Mouse (Mus musculus) urinary bladder, adult 2 months (tissue): ENCODE measurements at regions not wholly inside any gene's neighbourhood (a gene's known extent, or its start where the extent isn't known, plus 50 kb on each side); places are given as distances from the start of the nearest gene placed in this dataset.

Experiments
- DNase-seq: peaks from one replicate; pipeline ENCODE4 v3.0.0; 2022; ENCODE audit warnings: low spot score

GRCm38 (mm10) chr17:88256599-88257544 is 183.6 kb upstream of the Foxn2 start:
- peak; percentile 55 for DNase-seq

- DNase-seq: no peak
These were observed 182.1 kb upstream of the Foxn2 start for GRCm38 (mm10) chr17:88258361-88258796.

- DNase-seq: no peak
These were observed 180.3 kb upstream of the Foxn2 start for GRCm38 (mm10) chr17:88260176-88260575.

- no peak for DNase-seq
These were observed 179.7 kb upstream of the Foxn2 start for GRCm38 (mm10) chr17:88260826-88261225.

- DNase-seq: no peak
These were observed 179.0 kb upstream of the Foxn2 start for GRCm38 (mm10) chr17:88261556-88261955.

- DNase-seq: no peak
These were observed 178.0 kb upstream of the Foxn2 start for GRCm38 (mm10) chr17:88262326-88263187.

- no peak for DNase-seq
These were observed 175.2 kb upstream of the Foxn2 start for GRCm38 (mm10) chr17:88265291-88265690.

GRCm38 (mm10) chr17:88268216-88268615 is 172.3 kb upstream of the Foxn2 start:
- no peak for DNase-seq

- no peak for DNase-seq
These were observed 171.7 kb upstream of the Foxn2 start for GRCm38 (mm10) chr17:88268802-88269201.

GRCm38 (mm10) chr17:88270896-88271295 is 169.6 kb upstream of the Foxn2 start:
- no peak for DNase-seq

- DNase-seq: no peak
These were observed 168.3 kb upstream of the Foxn2 start for GRCm38 (mm10) chr17:88272161-88272560.

- no peak for DNase-seq
These were observed 167.0 kb upstream of the Foxn2 start for GRCm38 (mm10) chr17:88273520-88273919.

GRCm38 (mm10) chr17:88274003-88274698 is 166.4 kb upstream of the Foxn2 start:
- no peak for DNase-seq

GRCm38 (mm10) chr17:88274720-88275433 is 165.6 kb upstream of the Foxn2 start:
- DNase-seq: no peak

GRCm38 (mm10) chr17:88279656-88280055 is 160.9 kb upstream of the Foxn2 start:
- no peak for DNase-seq

- no peak for DNase-seq
These were observed 157.8 kb upstream of the Foxn2 start for GRCm38 (mm10) chr17:88282711-88283110.

GRCm38 (mm10) chr17:88284477-88284876 is 156.0 kb upstream of the Foxn2 start:
- DNase-seq: no peak

GRCm38 (mm10) chr17:88287861-88288260 is 152.7 kb upstream of the Foxn2 start:
- no peak for DNase-seq

- no peak for DNase-seq
These were observed 143.0 kb upstream of the Foxn2 start for GRCm38 (mm10) chr17:88297520-88297919.

- DNase-seq: no peak
These were observed 136.5 kb upstream of the Foxn2 start for GRCm38 (mm10) chr17:88303991-88304390.

GRCm38 (mm10) chr17:88305165-88305564 is 135.3 kb upstream of the Foxn2 start:
- no peak for DNase-seq
